Mouse (Mus musculus): ENCODE data around the gene Actrt3. TPM values are rescaled to one million over a fixed set of nuclear protein-coding genes. Genes with fewer than 3 reads are reported as not detected.
"Not testable (repeated sequence)": the region's sequence is repeated elsewhere in the genome, so short reads cannot be mapped to it uniquely, and the experiment has no call there.

Actrt3 gene
- polyA plus RNA-seq, 1 experiment from 2014 or later: not detected

GRCm38 (mm10) chr3:30573549-30573948 is 26.2 kb downstream of the Actrt3 start:
- Histone ChIP-seq H3K27me3 (no peaks in the 10 kb centered on the region), H3K4me3 (replicated peaks) (no peak overlapping the region), H3K27ac (replicated peaks) (no peak overlapping the region), H3K36me3 (no peaks in the 10 kb centered on the region), H3K4me2 (replicated peaks) (no peak overlapping the region), H3K9ac (no peak overlapping the region), H3K9me3 (replicated peaks) (no peaks in the 10 kb centered on the region), H3K4me1 (no peaks in the 10 kb centered on the region)
- ATAC-seq (ENCODE audit: insufficient number of reproducible peaks, low FRiP score, low TSS enrichment, low read depth): no peak
- 11% methylated on average over 2 of the region's 2 CpGs for WGBS

GRCm38 (mm10) chr3:30566333-30566732 is 33.4 kb downstream of the Actrt3 start:
- not testable (repeated sequence) for H3K4me2 ChIP-seq (replicated peaks); H3K4me1 ChIP-seq; H3K36me3 ChIP-seq; H3K4me3 ChIP-seq (replicated peaks); H3K9me3 ChIP-seq (replicated peaks); H3K27me3 ChIP-seq; ATAC-seq (ENCODE audit: insufficient number of reproducible peaks, low FRiP score, low TSS enrichment, low read depth); H3K9ac ChIP-seq; H3K27ac ChIP-seq (replicated peaks)
- 55% methylated on average over 1 of the region's 2 CpGs for WGBS

- Histone ChIP-seq H3K4me1 (no peaks in the 10 kb centered on the region), H3K36me3 (no peaks in the 10 kb centered on the region), H3K9me3 (replicated peaks) (no peaks in the 10 kb centered on the region), H3K4me2 (replicated peaks) (no peak overlapping the region), H3K27me3 (no peaks in the 10 kb centered on the region), H3K9ac (no peak overlapping the region), H3K27ac (replicated peaks) (no peak overlapping the region), H3K4me3 (replicated peaks) (no peak overlapping the region)
- 40% methylated on average over 6 of the region's 6 CpGs for WGBS
- ATAC-seq (ENCODE audit: insufficient number of reproducible peaks, low FRiP score, low TSS enrichment, low read depth): no peak
These were observed 38.9 kb downstream of the Actrt3 start for GRCm38 (mm10) chr3:30560677-30561314.

GRCm38 (mm10) chr3:30553741-30554140 is 46.0 kb downstream of the Actrt3 start:
- 69% methylated on average over 6 of the region's 6 CpGs for WGBS
- no peaks in the 10 kb centered on the region for H3K9me3 ChIP-seq (replicated peaks)
- no peak overlapping the region for H3K9ac ChIP-seq
- H3K4me1 ChIP-seq: no peaks in the 10 kb centered on the region
- H3K36me3 ChIP-seq: no peaks in the 10 kb centered on the region
- H3K27ac ChIP-seq (replicated peaks): no peak overlapping the region
- no peak for ATAC-seq (ENCODE audit: insufficient number of reproducible peaks, low FRiP score, low TSS enrichment, low read depth)
- H3K4me3 ChIP-seq (replicated peaks): no peak overlapping the region
- H3K4me2 ChIP-seq (replicated peaks): no peak overlapping the region
- no peaks in the 10 kb centered on the region for H3K27me3 ChIP-seq

GRCm38 (mm10) chr3:30550218-30550617 is 49.5 kb downstream of the Actrt3 start:
- no peak overlapping the region for H3K27ac ChIP-seq (replicated peaks)
- no peaks in the 10 kb centered on the region for H3K36me3 ChIP-seq
- H3K4me3 ChIP-seq (replicated peaks): no peak overlapping the region
- peaks cover 12% of the 10 kb centered on the region; the same call in 1 of the 2 replicates for H3K4me1 ChIP-seq
- ATAC-seq (ENCODE audit: insufficient number of reproducible peaks, low FRiP score, low TSS enrichment, low read depth): no peak
- no peaks in the 10 kb centered on the region for H3K9me3 ChIP-seq (replicated peaks)
- no peaks in the 10 kb centered on the region for H3K27me3 ChIP-seq
- H3K9ac ChIP-seq: no peak overlapping the region
- no peak overlapping the region for H3K4me2 ChIP-seq (replicated peaks)
- WGBS: 47% methylated on average over 2 of the region's 2 CpGs

GRCm38 (mm10) chr3:30548928-30549327 is 50.8 kb downstream of the Actrt3 start:
- H3K4me2 ChIP-seq (replicated peaks): no peak overlapping the region
- no peak for ATAC-seq (ENCODE audit: insufficient number of reproducible peaks, low FRiP score, low TSS enrichment, low read depth)
- WGBS: 50% methylated on average over 7 of the region's 7 CpGs

GRCm38 (mm10) chr3:30547908-30548307 is 51.8 kb downstream of the Actrt3 start, which contains the start of gene Mecom:
Gene Mecom (minus strand): TSS chr3:30548008.
- Histone ChIP-seq H3K27ac (replicated peaks) (no peak within 1 kb of the TSS), H3K4me3 (replicated peaks) (no peak within 1 kb of the TSS), H3K9ac (no peak within 1 kb of the TSS), H3K4me1 (peaks cover 12% of the 10 kb centered on the region; the same call in 1 of the 2 replicates), H3K9me3 (replicated peaks) (no peaks in the 10 kb centered on the region), H3K36me3 (no peaks in the 10 kb centered on the region), H3K27me3 (no peaks in the 10 kb centered on the region), H3K4me2 (replicated peaks) (0 out of 2 replicates have a peak within 1 kb of the TSS, but pooled peaks have one; percentile 15)
- 83% methylated on average over 3 of the region's 3 CpGs for WGBS
- no peak for ATAC-seq (ENCODE audit: insufficient number of reproducible peaks, low FRiP score, low TSS enrichment, low read depth)

More at GRCm38 (mm10) chr3:30548928-30549327, 50.8 kb downstream of the Actrt3 start:
- Histone ChIP-seq H3K36me3 (no peaks in the 10 kb centered on the region), H3K9ac (no peak overlapping the region), H3K4me3 (replicated peaks) (no peak overlapping the region), H3K9me3 (replicated peaks) (no peaks in the 10 kb centered on the region), H3K4me1 (peaks cover 12% of the 10 kb centered on the region; the same call in 1 of the 2 replicates), H3K27ac (replicated peaks) (no peak overlapping the region), H3K27me3 (no peaks in the 10 kb centered on the region)

Other genes starting within 250 kb of the Actrt3 start
- 8.8 and 9.0 TPM in 2 replicates for gene Mecom, start 51.9 kb downstream of the Actrt3 start, polyA plus RNA-seq (2015; fragmentation: Nextera tagmentation; extraction: Ambion mirVana)
- 27.7 and 29.0 TPM in 2 replicates for gene Mynn, start 2.1 kb upstream of the Actrt3 start, polyA plus RNA-seq (2015; fragmentation: Nextera tagmentation; extraction: Ambion mirVana)
- not detected in 2 replicates for gene Lrriq4, start 44.6 kb upstream of the Actrt3 start, polyA plus RNA-seq (2015; fragmentation: Nextera tagmentation; extraction: Ambion mirVana)
- 6.4 and 10.3 TPM in 2 replicates for gene Lrrc34, start 47.9 kb upstream of the Actrt3 start, polyA plus RNA-seq (2015; fragmentation: Nextera tagmentation; extraction: Ambion mirVana)
- gene Lrrc31, start 99.9 kb upstream of the Actrt3 start, polyA plus RNA-seq (2015; fragmentation: Nextera tagmentation; extraction: Ambion mirVana): 0.53 and 1.9 TPM in 2 replicates
- gene Samd7, start 146.4 kb upstream of the Actrt3 start, polyA plus RNA-seq (2015; fragmentation: Nextera tagmentation; extraction: Ambion mirVana): not detected in 2 replicates
- gene Sec62, start 192.9 kb upstream of the Actrt3 start, polyA plus RNA-seq (2015; fragmentation: Nextera tagmentation; extraction: Ambion mirVana): 88.8 and 95.2 TPM in 2 replicates